Mouse (Mus musculus): ENCODE results near the gene Cttnbp2. TPM values are rescaled to one million over a fixed set of nuclear protein-coding genes. Genes with fewer than 3 reads are reported as not detected.
"Not testable (repeated sequence)": the region's sequence is repeated elsewhere in the genome, so short reads cannot be mapped to it uniquely, and the experiment has no call there.

The Cttnbp2 gene
- polyA plus RNA-seq, 1 experiment from 2014 or later, result 17.2 TPM

DNA sequence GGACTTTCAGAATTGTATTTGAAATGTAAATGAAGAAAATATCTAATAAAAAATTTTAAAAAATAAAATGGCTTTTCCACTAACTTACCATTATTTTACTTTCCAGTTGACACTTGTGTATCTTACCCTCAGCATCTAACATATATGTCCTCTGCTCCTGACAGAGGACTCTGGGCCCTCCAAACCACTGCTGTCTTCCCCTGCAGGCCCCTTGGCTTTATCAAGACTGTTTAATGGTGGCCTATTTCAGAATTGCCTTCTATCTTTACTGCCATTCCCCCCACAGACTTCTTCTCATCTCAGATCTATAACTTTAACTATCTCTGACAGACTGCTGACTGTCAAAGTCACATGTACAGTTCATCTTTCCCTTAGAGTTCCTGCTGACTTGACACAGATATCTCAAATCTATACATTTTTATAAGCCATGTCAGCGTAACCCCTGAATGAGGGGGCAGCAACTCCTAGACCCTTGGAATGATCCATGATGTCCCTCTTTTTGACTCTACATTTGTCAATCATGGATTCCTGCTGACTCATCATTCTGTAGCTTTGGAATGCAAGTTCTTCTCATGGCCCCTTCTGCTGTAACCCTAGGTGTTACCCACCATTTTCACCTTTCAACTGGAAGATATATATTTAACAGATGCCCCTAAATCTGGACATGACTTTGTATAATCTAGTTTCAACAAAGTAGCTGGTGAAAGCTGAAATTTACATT is 103.0 kb downstream of the Cttnbp2 start:
- 97% methylated on average over 1 of the region's 1 CpGs for WGBS

GRCm38 (mm10) chr6:18408445-18408844 is 106.2 kb downstream of the Cttnbp2 start:
- 90% methylated on average over 7 of the region's 7 CpGs for WGBS
- no peak overlapping the region for H3K4me3 ChIP-seq (ENCODE audit: low read length)
- H3K9ac ChIP-seq (ENCODE audit: low read length), result no peak overlapping the region
- H3K4me2 ChIP-seq (ENCODE audit: low read depth, low read length), result no peak overlapping the region
- H3K9me3 ChIP-seq (ENCODE audit: control insufficient read depth, low read length), result no peaks in the 10 kb centered on the region
- H3K4me1 ChIP-seq (replicated peaks; ENCODE audit: control insufficient read depth, insufficient read depth, low read length), result no peaks in the 10 kb centered on the region
- no peak for ATAC-seq (ENCODE audit: low read depth)
- peaks cover 1% of the 10 kb centered on the region; the same call in 1 of the 2 replicates for H3K36me3 ChIP-seq (ENCODE audit: control insufficient read depth, insufficient read depth, low read length)
- no peaks in the 10 kb centered on the region for H3K27me3 ChIP-seq (ENCODE audit: control insufficient read depth, insufficient read depth, low read depth, low read length)
- H3K27ac ChIP-seq (ENCODE audit: low read length), result no peak overlapping the region

More for the DNA sequence above, 103.0 kb downstream of the Cttnbp2 start:
- Histone ChIP-seq H3K4me1 (replicated peaks; ENCODE audit: control insufficient read depth, insufficient read depth, low read length) (no peaks in the 10 kb centered on the region), H3K9me3 (ENCODE audit: control insufficient read depth, low read length) (no peaks in the 10 kb centered on the region), H3K27me3 (ENCODE audit: control insufficient read depth, insufficient read depth, low read depth, low read length) (no peaks in the 10 kb centered on the region), H3K4me3 (ENCODE audit: low read length) (no peak overlapping the region), H3K36me3 (ENCODE audit: control insufficient read depth, insufficient read depth, low read length) (no peaks in the 10 kb centered on the region), H3K9ac (ENCODE audit: low read length) (no peak overlapping the region), H3K27ac (ENCODE audit: low read length) (no peak overlapping the region), H3K4me2 (ENCODE audit: low read depth, low read length) (no peak overlapping the region)
- ATAC-seq (ENCODE audit: low read depth), result no peak

DNA sequence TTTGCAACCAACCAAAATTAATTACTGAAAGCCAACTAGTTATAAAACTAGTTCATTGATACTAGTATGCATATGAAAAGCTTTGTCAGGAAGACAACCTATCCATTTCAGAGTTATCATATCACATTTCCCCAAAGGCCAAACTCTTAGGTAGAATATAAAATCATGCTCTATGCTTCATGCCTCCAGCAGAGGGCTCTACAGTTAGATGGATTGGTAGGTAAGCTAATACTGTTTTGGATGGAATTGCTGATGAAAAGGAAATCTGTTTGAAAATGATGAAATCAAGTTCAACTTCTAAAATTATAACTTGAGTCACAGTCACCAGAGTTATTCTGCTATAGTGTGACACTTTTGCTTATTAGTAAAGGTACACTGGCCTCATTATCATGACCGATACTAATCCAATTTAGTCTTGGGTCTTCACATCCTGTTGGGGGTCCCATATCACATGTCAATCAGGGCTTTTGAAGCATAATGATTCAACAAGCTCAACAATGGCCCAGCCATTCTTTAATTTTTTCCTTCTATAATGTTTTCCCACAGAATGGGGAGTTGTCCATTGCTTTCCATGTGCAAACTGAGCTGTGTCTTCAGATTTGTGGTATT is 113.5 kb downstream of the Cttnbp2 start:
- H3K9me3 ChIP-seq (ENCODE audit: control insufficient read depth, low read length), result no peaks in the 10 kb centered on the region
- H3K27ac ChIP-seq (ENCODE audit: low read length), result no peak overlapping the region
- no peak overlapping the region for H3K9ac ChIP-seq (ENCODE audit: low read length)
- H3K4me1 ChIP-seq (replicated peaks; ENCODE audit: control insufficient read depth, insufficient read depth, low read length), result no peaks in the 10 kb centered on the region
- 94% methylated on average over 1 of the region's 1 CpGs for WGBS
- no peak overlapping the region for H3K4me2 ChIP-seq (ENCODE audit: low read depth, low read length)
- H3K4me3 ChIP-seq (ENCODE audit: low read length), result no peak overlapping the region
- H3K36me3 ChIP-seq (ENCODE audit: control insufficient read depth, insufficient read depth, low read length), result peaks cover 7% of the 10 kb centered on the region; the same call in 1 of the 2 replicates
- no peaks in the 10 kb centered on the region for H3K27me3 ChIP-seq (ENCODE audit: control insufficient read depth, insufficient read depth, low read depth, low read length)
- ATAC-seq (ENCODE audit: low read depth), result no peak

- Histone ChIP-seq H3K9me3 (ENCODE audit: control insufficient read depth, low read length) (no peaks in the 10 kb centered on the region), H3K4me3 (ENCODE audit: low read length) (no peak overlapping the region), H3K4me1 (replicated peaks; ENCODE audit: control insufficient read depth, insufficient read depth, low read length) (no peaks in the 10 kb centered on the region), H3K27ac (ENCODE audit: low read length) (no peak overlapping the region), H3K27me3 (ENCODE audit: control insufficient read depth, insufficient read depth, low read depth, low read length) (no peaks in the 10 kb centered on the region), H3K36me3 (ENCODE audit: control insufficient read depth, insufficient read depth, low read length) (no peaks in the 10 kb centered on the region; the same call in 1 of the 2 replicates), H3K4me2 (ENCODE audit: low read depth, low read length) (no peak overlapping the region), H3K9ac (ENCODE audit: low read length) (no peak overlapping the region)
- no peak for ATAC-seq (ENCODE audit: low read depth)
- 57% methylated on average over 2 of the region's 2 CpGs for WGBS
Observed at GRCm38 (mm10) chr6:18381380-18381779, 133.3 kb downstream of the Cttnbp2 start.

DNA sequence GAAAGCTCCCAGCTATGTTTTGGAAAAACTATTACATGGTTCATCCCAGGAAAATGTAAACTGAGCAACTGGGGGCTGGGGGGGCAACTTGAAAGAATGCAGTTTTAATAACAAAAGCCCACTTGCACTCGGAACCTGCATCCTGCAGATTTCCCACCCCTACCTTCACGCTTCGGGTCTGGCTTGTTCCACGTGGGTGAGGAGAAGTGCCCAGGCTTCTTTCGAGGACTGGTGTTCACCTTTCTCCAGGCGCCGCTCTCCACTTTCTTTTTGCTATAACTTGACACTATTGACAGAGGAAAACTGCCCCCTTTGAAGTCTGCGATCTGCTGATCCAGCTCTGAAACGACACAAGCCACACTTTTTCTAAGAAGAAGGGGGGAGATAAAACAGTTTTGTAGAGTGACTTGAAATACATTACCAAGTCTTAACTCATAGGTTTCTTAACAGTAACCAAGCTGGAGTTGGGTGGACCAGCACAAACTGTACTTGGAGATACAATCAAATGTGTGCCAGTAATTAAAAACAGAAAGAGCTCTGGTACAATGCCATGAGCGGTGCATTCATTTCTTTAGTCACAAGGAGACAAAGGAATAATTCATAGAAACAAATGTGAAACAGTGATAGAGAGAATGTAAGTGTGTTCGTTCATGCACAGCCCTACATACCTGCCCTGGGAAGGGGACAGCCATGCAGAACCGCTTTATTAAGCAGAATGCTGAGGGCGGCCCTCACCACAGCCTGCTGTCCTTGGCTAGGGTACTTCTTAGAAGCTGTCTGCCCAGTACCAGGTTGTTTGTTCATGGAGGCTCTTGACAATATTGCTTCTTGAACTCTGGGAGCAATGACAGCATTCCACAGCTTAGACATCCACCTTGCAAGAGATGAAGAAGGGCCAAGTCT is 134.1 kb downstream of the Cttnbp2 start:
- H3K27ac ChIP-seq (ENCODE audit: low read length), result 0 out of 2 replicates have a peak overlapping the region, but pooled peaks have one; percentile 9
- WGBS, result 50% methylated on average over 13 of the region's 13 CpGs
- peak; percentile 47; the same call in 1 of the 2 replicates for ATAC-seq (ENCODE audit: low read depth)

DNA sequence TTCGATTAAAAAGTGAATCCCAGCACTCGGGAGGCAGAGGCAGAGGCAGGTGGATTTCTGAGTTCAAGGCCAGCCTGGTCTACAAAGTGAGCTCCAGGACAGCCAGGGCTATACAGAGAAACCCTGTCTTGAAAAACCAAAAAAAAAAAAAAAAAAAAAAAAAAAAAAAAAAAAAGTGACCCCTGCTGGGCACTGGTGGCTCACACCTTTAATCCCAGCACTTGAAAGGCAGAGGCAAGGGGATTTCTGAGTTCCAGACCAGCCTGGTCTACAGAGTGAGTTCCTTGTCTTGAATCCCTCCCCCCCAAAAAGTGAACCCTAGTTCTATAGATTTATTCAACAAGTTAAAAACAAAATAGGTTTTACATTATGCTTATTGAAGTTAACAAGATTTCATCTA is 136.9 kb downstream of the Cttnbp2 start:
- WGBS, result 88% methylated on average over 2 of the region's 2 CpGs
- not testable (repeated sequence) for H3K9me3 ChIP-seq (ENCODE audit: control insufficient read depth, low read length); H3K4me1 ChIP-seq (replicated peaks; ENCODE audit: control insufficient read depth, insufficient read depth, low read length); H3K36me3 ChIP-seq (ENCODE audit: control insufficient read depth, insufficient read depth, low read length); H3K4me2 ChIP-seq (ENCODE audit: low read depth, low read length); H3K4me3 ChIP-seq (ENCODE audit: low read length); H3K27me3 ChIP-seq (ENCODE audit: control insufficient read depth, insufficient read depth, low read depth, low read length); H3K27ac ChIP-seq (ENCODE audit: low read length); H3K9ac ChIP-seq (ENCODE audit: low read length); ATAC-seq (ENCODE audit: low read depth)

More for the DNA sequence above, 134.1 kb downstream of the Cttnbp2 start:
- no peaks in the 10 kb centered on the region for H3K27me3 ChIP-seq (ENCODE audit: control insufficient read depth, insufficient read depth, low read depth, low read length)
- H3K9ac ChIP-seq (ENCODE audit: low read length), result no peak overlapping the region
- no peaks in the 10 kb centered on the region; the same call in 1 of the 2 replicates for H3K36me3 ChIP-seq (ENCODE audit: control insufficient read depth, insufficient read depth, low read length)
- no peak overlapping the region for H3K4me3 ChIP-seq (ENCODE audit: low read length)
- no peak overlapping the region for H3K4me2 ChIP-seq (ENCODE audit: low read depth, low read length)
- H3K4me1 ChIP-seq (replicated peaks; ENCODE audit: control insufficient read depth, insufficient read depth, low read length), result no peaks in the 10 kb centered on the region
- H3K9me3 ChIP-seq (ENCODE audit: control insufficient read depth, low read length), result no peaks in the 10 kb centered on the region

DNA sequence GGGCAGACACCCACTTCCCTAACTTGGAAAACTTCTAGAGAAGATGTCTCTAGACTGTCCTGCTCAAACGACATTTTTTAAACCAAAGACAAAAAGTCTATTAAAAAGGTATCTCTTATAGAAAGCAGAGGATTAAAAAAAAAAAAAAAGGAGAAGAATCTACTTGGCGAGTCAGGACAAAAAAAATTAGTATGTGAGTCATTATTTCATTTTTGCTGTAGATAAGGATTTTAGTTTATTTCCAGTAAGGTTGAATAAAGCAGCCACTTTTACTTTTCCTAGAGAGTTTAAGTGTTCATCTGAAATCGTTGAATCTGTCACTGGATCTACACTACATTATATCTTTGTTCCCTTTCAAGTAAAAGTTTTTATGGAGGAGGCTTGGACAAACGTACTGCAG is 139.9 kb downstream of the Cttnbp2 start:
- WGBS, result 47% methylated on average over 4 of the region's 4 CpGs
- Histone ChIP-seq H3K9ac (ENCODE audit: low read length) (no peak overlapping the region), H3K27me3 (ENCODE audit: control insufficient read depth, insufficient read depth, low read depth, low read length) (no peaks in the 10 kb centered on the region)

DNA sequence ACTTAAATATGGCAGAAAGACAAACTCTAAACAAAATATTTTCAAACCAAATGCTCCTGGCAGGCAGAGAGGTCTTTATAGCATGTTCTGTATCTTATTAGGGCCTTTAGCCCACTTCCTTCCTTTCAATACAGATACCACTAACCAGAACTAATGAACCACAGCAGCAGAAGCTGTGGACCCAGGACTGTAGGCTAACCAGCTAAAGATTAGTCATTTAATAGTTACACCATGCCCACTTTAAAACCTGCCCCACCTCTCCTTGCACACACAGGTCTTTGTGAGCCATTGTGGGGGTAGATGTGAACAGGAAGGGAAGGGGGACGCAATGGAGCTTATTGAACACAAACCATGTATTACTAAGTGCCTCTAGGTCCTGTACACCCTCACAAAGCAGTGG is 141.0 kb downstream of the Cttnbp2 start:
- Histone ChIP-seq H3K4me2 (ENCODE audit: low read depth, low read length) (no peak overlapping the region), H3K9me3 (ENCODE audit: control insufficient read depth, low read length) (no peaks in the 10 kb centered on the region), H3K4me1 (replicated peaks; ENCODE audit: control insufficient read depth, insufficient read depth, low read length) (peaks cover 4% of the 10 kb centered on the region), H3K4me3 (ENCODE audit: low read length) (no peak overlapping the region), H3K36me3 (ENCODE audit: control insufficient read depth, insufficient read depth, low read length) (no peaks in the 10 kb centered on the region; the same call in 1 of the 2 replicates), H3K9ac (ENCODE audit: low read length) (no peak overlapping the region), H3K27me3 (ENCODE audit: control insufficient read depth, insufficient read depth, low read depth, low read length) (no peaks in the 10 kb centered on the region), H3K27ac (ENCODE audit: low read length) (no peak overlapping the region)
- no peak for ATAC-seq (ENCODE audit: low read depth)
- 50% methylated on average over 1 of the region's 1 CpGs for WGBS

More for the DNA sequence above, 139.9 kb downstream of the Cttnbp2 start:
- ATAC-seq (ENCODE audit: low read depth), result no peak
- Histone ChIP-seq H3K27ac (ENCODE audit: low read length) (no peak overlapping the region), H3K4me2 (ENCODE audit: low read depth, low read length) (no peak overlapping the region), H3K4me3 (ENCODE audit: low read length) (no peak overlapping the region), H3K4me1 (replicated peaks; ENCODE audit: control insufficient read depth, insufficient read depth, low read length) (peaks cover 4% of the 10 kb centered on the region), H3K36me3 (ENCODE audit: control insufficient read depth, insufficient read depth, low read length) (no peaks in the 10 kb centered on the region; the same call in 1 of the 2 replicates), H3K9me3 (ENCODE audit: control insufficient read depth, low read length) (no peaks in the 10 kb centered on the region)
